Mouse (Mus musculus): Measurements from ENCODE around the gene Aqp8. TPM values are rescaled to one million over a fixed set of nuclear protein-coding genes. Genes with fewer than 3 reads are reported as not detected.

The Aqp8 gene
- polyA plus RNA-seq, 1 experiment: not detected

DNA sequence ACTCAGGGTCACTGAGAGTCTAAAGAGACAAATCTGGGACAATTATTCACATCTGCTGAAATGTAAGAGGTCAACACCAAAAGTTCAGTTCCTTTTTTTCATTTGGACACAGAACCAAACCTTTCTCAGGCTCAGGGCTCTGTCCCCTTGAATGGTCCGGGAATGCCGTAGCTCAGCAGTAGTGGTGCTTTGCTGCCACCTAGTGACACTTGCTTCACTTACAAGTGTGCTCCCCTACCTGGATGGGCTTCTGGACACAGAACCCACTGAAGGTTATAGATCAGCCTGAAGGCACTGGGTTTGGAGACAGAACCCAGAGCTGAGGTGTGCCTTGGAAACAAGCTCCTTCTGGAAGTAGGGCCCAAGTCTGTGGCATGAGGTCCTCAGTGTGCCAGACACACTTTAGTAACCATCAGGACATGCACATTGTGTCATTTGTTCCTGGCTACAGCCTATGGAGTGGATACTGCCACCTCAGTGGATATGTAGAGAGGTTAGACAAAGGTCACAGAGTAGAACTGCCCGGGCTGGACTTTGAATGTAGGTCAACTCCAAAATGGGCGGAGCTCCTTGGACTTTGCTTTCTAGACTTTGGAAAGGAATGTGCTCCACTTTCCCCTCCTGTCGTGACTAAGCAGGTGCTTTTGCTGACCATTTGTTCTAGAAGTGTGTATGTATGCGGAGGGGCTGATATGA lies 3.7 kb downstream of the Aqp8 start:
- Histone ChIP-seq H3K4me3 (replicated peaks) (no peak overlapping the region), H3K27me3 (replicated peaks) (peaks cover 28% of the 10 kb centered on the region), H3K4me1 (peaks cover 21% of the 10 kb centered on the region), H3K36me3 (replicated peaks; ENCODE audit: low read length) (no peaks in the 10 kb centered on the region), H3K9me3 (peaks cover 4% of the 10 kb centered on the region; the same call in 1 of the 2 replicates)
- TF ChIP-seq GATA1 (IDR thresholded peaks at IDR 0.05; ENCODE audit: borderline replicate concordance, low read length) (no peak), FLI1 (IDR thresholded peaks at IDR 0.05; ENCODE audit: low read length) (no peak)

DNA sequence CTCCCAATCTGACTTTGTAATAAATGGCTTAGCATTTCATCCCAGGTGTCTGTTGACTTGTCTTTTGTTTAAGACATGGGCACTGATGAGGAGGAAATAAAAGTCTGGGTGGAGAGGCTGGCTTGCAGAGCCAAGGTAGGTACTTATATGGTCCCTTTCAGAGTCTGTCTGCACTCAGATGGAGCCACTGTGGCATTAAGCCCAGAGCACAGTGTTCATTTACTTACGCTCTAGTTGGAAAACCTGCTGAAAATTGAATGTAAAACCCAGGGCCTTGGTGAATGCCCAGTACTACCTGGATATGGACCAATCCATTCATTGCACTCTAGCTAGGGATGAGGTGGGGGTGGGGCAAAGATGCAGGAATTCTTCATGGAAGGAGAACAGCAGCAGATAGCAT lies 5.9 kb downstream of the Aqp8 start:
- H3K4me3 ChIP-seq (replicated peaks): no peak overlapping the region
- peaks cover 4% of the 10 kb centered on the region; the same call in 1 of the 2 replicates for H3K4me1 ChIP-seq
- no peaks in the 10 kb centered on the region for H3K36me3 ChIP-seq (replicated peaks; ENCODE audit: low read length)
- peaks cover 16% of the 10 kb centered on the region for H3K9me3 ChIP-seq
- peaks cover 28% of the 10 kb centered on the region for H3K27me3 ChIP-seq (replicated peaks)
- TF ChIP-seq FLI1 (IDR thresholded peaks at IDR 0.05; ENCODE audit: low read length) (no peak), GATA1 (IDR thresholded peaks at IDR 0.05; ENCODE audit: borderline replicate concordance, low read length) (no peak)

DNA sequence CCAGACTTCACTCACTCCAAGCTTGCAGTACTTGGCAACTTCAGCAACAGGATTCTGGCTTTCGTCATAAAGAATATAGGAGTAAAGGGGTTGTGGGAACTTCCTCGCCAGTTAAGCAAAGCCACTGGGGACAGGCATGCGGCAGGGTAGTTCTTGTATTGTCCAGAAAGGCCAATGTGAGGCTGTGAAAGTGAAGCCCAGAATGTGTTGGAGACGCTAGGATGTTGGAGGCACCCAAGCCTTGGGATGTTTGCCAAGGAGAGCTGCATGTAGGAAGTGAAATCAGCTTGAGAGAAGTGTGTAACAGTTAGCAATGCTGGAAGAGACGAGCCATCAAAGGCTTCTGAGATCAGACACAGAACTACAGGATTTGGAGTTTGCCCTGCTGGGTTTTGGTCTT lies 25.6 kb downstream of the Aqp8 start:
- peaks cover 7% of the 10 kb centered on the region for H3K27me3 ChIP-seq (replicated peaks)
- H3K4me3 ChIP-seq (replicated peaks): no peak overlapping the region
- H3K4me1 ChIP-seq: no peaks in the 10 kb centered on the region
- no peak for TF ChIP-seq GATA1 (IDR thresholded peaks at IDR 0.05; ENCODE audit: borderline replicate concordance, low read length)
- no peak for TF ChIP-seq FLI1 (IDR thresholded peaks at IDR 0.05; ENCODE audit: low read length)
- no peaks in the 10 kb centered on the region for H3K36me3 ChIP-seq (replicated peaks; ENCODE audit: low read length)
- H3K9me3 ChIP-seq: no peaks in the 10 kb centered on the region

DNA sequence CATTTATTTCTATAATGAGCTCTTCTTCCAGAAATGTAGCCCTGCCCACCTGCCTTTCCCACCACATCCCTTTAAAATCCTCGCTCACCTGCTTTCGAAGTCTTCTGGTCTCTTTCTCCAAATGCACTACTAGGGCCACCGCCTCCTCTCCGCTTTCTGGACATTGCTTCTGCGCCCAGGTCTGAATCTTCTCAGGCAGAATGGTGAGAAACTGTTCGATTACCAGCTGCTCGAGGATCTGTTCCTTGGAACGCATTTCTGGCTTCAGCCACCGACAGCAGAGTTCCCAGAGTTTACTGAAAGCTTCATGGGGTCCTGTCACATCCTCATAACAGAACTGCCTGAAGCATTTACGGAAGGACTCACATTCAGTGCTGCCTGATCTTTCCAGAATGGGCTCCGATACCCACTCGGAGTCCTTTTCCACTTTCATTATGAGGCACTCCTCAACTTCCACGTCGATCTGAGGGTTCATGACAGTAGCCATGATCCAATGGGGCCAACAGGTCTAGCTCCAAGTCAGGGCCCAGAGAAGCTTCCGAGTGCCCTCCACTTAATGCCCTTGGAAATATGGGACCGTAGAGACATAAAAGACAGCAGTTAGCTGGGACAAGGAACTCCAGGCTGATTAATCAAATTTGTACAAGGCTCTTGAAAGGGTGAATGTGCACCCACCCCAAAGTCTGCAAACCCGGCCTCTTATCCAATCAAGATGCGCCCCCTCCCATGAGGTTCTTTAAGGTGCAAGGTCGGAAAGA lies 37.6 kb downstream of the Aqp8 start:
- Histone ChIP-seq H3K36me3 (replicated peaks; ENCODE audit: low read length) (no peaks in the 10 kb centered on the region), H3K9me3 (no peaks in the 10 kb centered on the region), H3K27me3 (replicated peaks) (peaks cover 30% of the 10 kb centered on the region), H3K4me3 (replicated peaks) (peak overlapping the region; percentile 87), H3K4me1 (peaks cover 10% of the 10 kb centered on the region)
- TF ChIP-seq FLI1 (IDR thresholded peaks at IDR 0.05; ENCODE audit: low read length): no peak
- TF ChIP-seq GATA1 (IDR thresholded peaks at IDR 0.05; ENCODE audit: borderline replicate concordance, low read length): no peak

DNA sequence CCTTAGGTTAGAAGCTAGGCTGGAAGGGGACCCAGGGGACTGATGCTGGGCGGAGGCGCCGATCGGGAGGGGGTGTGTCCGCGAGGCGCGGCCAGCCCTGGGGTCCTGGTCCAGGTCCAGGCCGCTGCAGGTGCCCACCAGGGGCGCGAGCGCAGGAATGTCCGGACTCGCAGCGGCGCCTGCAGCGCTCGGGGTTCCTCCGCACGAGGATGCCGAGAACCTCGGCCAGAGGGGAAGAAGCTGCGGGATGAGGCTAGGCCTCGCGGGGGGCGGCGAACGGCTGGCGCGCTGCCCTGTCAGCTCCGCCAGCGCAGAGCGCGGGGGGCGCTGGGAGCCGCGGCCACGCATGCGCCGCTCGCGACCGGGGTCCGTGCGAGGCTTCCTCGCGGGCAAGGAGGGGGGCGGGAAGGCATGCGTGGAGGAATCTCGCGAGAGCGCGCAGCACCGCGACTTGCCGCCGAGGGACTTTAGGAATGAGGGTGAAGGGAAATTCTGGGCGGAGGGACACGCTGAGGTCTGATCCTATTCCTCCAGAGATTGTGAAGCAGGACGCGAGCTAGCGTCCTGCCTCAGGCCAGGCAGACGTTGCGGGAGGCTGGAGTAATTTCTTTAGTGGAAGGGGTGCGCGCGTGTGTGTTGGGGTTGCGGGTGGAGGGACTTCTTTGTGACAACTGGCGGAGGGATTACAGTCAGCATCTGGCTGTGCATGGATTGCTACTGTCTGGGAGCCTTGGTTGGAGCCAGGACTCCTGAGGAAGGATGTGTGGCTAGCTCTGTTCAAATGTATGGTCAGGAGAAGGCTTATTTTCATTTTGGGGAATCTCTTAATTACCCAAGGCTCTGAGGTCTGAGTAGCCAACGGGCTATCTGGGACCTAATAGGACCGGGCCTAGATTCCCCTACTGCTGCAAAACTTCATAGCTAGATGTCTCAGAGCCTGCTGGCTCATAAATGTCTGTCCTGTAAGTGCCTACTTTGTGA lies 38.4 kb downstream of the Aqp8 start, which contains the start of gene Zkscan2:
TSS of gene Zkscan2 (minus strand) at position 211 of the 981 bp plus-strand sequence.
- TF ChIP-seq FLI1 (IDR thresholded peaks at IDR 0.05; ENCODE audit: low read length) (no peak), GATA1 (IDR thresholded peaks at IDR 0.05; ENCODE audit: borderline replicate concordance, low read length) (no peak)
- Histone ChIP-seq H3K9me3 (no peaks in the 10 kb centered on the region), H3K4me3 (replicated peaks) (peak within 1 kb of the TSS; percentile 87), H3K36me3 (replicated peaks; ENCODE audit: low read length) (no peaks in the 10 kb centered on the region), H3K27me3 (replicated peaks) (peaks cover 30% of the 10 kb centered on the region), H3K4me1 (peaks cover 10% of the 10 kb centered on the region)

DNA sequence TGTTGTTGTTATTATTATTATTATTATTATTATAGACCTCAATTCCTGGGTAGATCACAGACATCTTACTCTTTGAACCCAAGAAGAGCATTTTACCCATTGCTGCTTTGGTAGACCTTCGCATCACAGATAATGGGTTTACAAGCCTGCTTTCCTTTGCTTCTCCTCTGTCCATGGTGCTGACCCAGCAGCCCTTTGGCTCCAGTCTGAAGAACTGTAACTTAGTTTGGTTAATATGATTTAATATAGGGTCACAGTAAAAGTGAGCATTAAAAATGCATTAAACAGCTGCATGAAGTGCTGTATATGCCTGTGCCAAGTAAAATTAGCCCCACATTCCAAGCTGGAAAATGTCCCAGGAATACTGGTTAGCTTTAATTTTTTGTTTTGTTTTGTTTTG lies 41.3 kb downstream of the Aqp8 start:
- H3K27me3 ChIP-seq (replicated peaks): peaks cover 27% of the 10 kb centered on the region

DNA sequence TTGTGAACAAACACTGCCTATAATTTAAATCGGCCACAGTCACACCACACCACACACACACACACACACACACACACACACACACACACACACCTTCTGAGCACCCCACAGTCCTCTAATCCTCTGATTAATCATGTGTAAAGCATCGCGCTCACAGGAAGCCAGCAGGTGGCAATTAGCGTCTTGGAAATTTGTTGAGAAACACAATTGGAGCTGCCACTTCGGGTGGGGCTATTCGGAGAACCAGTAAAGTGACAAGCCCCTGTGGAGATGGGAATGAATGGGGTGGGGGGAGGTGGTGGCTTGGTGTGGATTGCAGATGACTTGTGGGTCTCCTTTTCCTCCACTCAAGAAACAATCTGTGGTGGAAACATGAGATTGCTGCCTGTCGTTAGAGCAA lies 45.9 kb downstream of the Aqp8 start:
- TF ChIP-seq FLI1 (IDR thresholded peaks at IDR 0.05; ENCODE audit: low read length) (no peak), GATA1 (IDR thresholded peaks at IDR 0.05; ENCODE audit: borderline replicate concordance, low read length) (no peak)
- Histone ChIP-seq H3K36me3 (replicated peaks; ENCODE audit: low read length) (no peaks in the 10 kb centered on the region), H3K4me1 (no peaks in the 10 kb centered on the region), H3K27me3 (replicated peaks) (no peaks in the 10 kb centered on the region), H3K9me3 (peaks cover 12% of the 10 kb centered on the region), H3K4me3 (replicated peaks) (no peak overlapping the region)

More for the DNA sequence above, 41.3 kb downstream of the Aqp8 start:
- no peak overlapping the region for H3K4me3 ChIP-seq (replicated peaks)
- no peaks in the 10 kb centered on the region for H3K36me3 ChIP-seq (replicated peaks; ENCODE audit: low read length)
- peaks cover 10% of the 10 kb centered on the region for H3K4me1 ChIP-seq
- no peak for TF ChIP-seq FLI1 (IDR thresholded peaks at IDR 0.05; ENCODE audit: low read length)
- TF ChIP-seq GATA1 (IDR thresholded peaks at IDR 0.05; ENCODE audit: borderline replicate concordance, low read length): no peak
- H3K9me3 ChIP-seq: peaks cover 12% of the 10 kb centered on the region

Other genes starting within 250 kb of the Aqp8 start
- gene Slc5a11, start 247.5 kb upstream of the Aqp8 start, polyA plus RNA-seq (2012; ENCODE audit: insufficient read depth, low replicate concordance): not detected in 2 replicates
- 2.3 and 4.3 TPM in 2 replicates for gene Lcmt1, start 92.5 kb upstream of the Aqp8 start, polyA plus RNA-seq (2012; ENCODE audit: insufficient read depth, low replicate concordance)
- gene Arhgap17, start 92.4 kb upstream of the Aqp8 start, polyA plus RNA-seq (2012; ENCODE audit: insufficient read depth, low replicate concordance): 51.0 and 54.9 TPM in 2 replicates
- gene Zkscan2, start 38.2 kb downstream of the Aqp8 start, polyA plus RNA-seq (2012; ENCODE audit: insufficient read depth, low replicate concordance): not detected in 2 replicates

All from megakaryocyte, embryonic 14.5 days (primary cell).